Mouse (Mus musculus): Measurements from ENCODE around the gene Nadsyn1. TPM values are rescaled to one million over a fixed set of nuclear protein-coding genes. Genes with fewer than 3 reads are reported as not detected.

Nadsyn1 gene
- 7.7 and 10.0 TPM in 2 replicates for polyA plus RNA-seq (2016; fragmentation: Nextera tagmentation; extraction: Ambion mirVana)

GRCm38 (mm10) chr7:143822375-143823265 lies at the start of gene Nadsyn1, which contains the start of gene Dhcr7:
TSS of gene Nadsyn1 (minus strand) at chr7:143822849.
TSS of gene Dhcr7 (plus strand) at chr7:143823145.
- H3K9me3 ChIP-seq = no peaks in the 10 kb centered on the region
- DNase-seq (ENCODE audit: low spot score) = peak; percentile 100
- peaks cover 14% of the 10 kb centered on the region for H3K4me1 ChIP-seq
- H3K4me3 ChIP-seq = peak within 1 kb of the TSS; percentile 77
- no peaks in the 10 kb centered on the region for H3K27me3 ChIP-seq (replicated peaks; ENCODE audit: low read depth, poor library complexity, severe bottlenecking)
- peak within 1 kb of the TSS; percentile 91 for H3K27ac ChIP-seq (replicated peaks)
- WGBS = under 1% methylated on average over 40 of the region's 40 CpGs
- peaks cover 14% of the 10 kb centered on the region for H3K36me3 ChIP-seq (replicated peaks)

- no peaks in the 10 kb centered on the region for H3K36me3 ChIP-seq (replicated peaks)
- no peak overlapping the region for H3K27ac ChIP-seq (replicated peaks)
- DNase-seq (ENCODE audit: low spot score) = no peak
- no peak overlapping the region for H3K4me3 ChIP-seq
- H3K27me3 ChIP-seq (replicated peaks; ENCODE audit: low read depth, poor library complexity, severe bottlenecking) = no peaks in the 10 kb centered on the region
- H3K4me1 ChIP-seq = no peaks in the 10 kb centered on the region
- H3K9me3 ChIP-seq = peaks cover 6% of the 10 kb centered on the region; the same call in 1 of the 2 replicates
- WGBS = 88% methylated on average over 4 of the region's 4 CpGs
Measured at GRCm38 (mm10) chr7:143868874-143869273, 46.2 kb upstream of the Nadsyn1 start.

- H3K4me1 ChIP-seq = no peaks in the 10 kb centered on the region
- H3K27me3 ChIP-seq (replicated peaks; ENCODE audit: low read depth, poor library complexity, severe bottlenecking) = no peaks in the 10 kb centered on the region
- no peaks in the 10 kb centered on the region for H3K36me3 ChIP-seq (replicated peaks)
- H3K9me3 ChIP-seq = no peaks in the 10 kb centered on the region
- DNase-seq (ENCODE audit: low spot score) = no peak
- H3K4me3 ChIP-seq = no peak within 1 kb of the TSS
- WGBS = 83% methylated on average over 2 of the region's 2 CpGs
- H3K27ac ChIP-seq (replicated peaks) = no peak within 1 kb of the TSS
Measured at GRCm38 (mm10) chr7:143866538-143866937, 43.9 kb upstream of the Nadsyn1 start, which contains the start of gene Gm498. TSS of gene Gm498 (plus strand) at chr7:143866838.

- Histone ChIP-seq H3K27me3 (replicated peaks; ENCODE audit: low read depth, poor library complexity, severe bottlenecking) (no peaks in the 10 kb centered on the region), H3K4me3 (no peak overlapping the region), H3K9me3 (no peaks in the 10 kb centered on the region), H3K27ac (replicated peaks) (no peak overlapping the region), H3K4me1 (no peaks in the 10 kb centered on the region), H3K36me3 (replicated peaks) (peaks cover 53% of the 10 kb centered on the region)
- WGBS = 86% methylated on average over 7 of the region's 8 CpGs
- no peak for DNase-seq (ENCODE audit: low spot score)
Measured at GRCm38 (mm10) chr7:143848768-143849482, 26.3 kb upstream of the Nadsyn1 start.

- WGBS = 89% methylated on average over 5 of the region's 5 CpGs
- Histone ChIP-seq H3K27me3 (replicated peaks; ENCODE audit: low read depth, poor library complexity, severe bottlenecking) (no peaks in the 10 kb centered on the region), H3K27ac (replicated peaks) (no peak overlapping the region), H3K4me1 (no peaks in the 10 kb centered on the region), H3K9me3 (no peaks in the 10 kb centered on the region), H3K36me3 (replicated peaks) (peaks cover 59% of the 10 kb centered on the region), H3K4me3 (no peak overlapping the region)
- DNase-seq (ENCODE audit: low spot score) = no peak
Measured at GRCm38 (mm10) chr7:143848127-143848767, 25.6 kb upstream of the Nadsyn1 start.

- no peak for DNase-seq (ENCODE audit: low spot score)
- Histone ChIP-seq H3K4me1 (no peaks in the 10 kb centered on the region), H3K9me3 (no peaks in the 10 kb centered on the region), H3K4me3 (no peak overlapping the region), H3K36me3 (replicated peaks) (peaks cover 100% of the 10 kb centered on the region), H3K27me3 (replicated peaks; ENCODE audit: low read depth, poor library complexity, severe bottlenecking) (no peaks in the 10 kb centered on the region), H3K27ac (replicated peaks) (no peak overlapping the region)
- 95% methylated on average over 8 of the region's 8 CpGs for WGBS
Measured at GRCm38 (mm10) chr7:143841301-143841700, 18.7 kb upstream of the Nadsyn1 start.

- Histone ChIP-seq H3K9me3 (no peaks in the 10 kb centered on the region), H3K4me3 (no peak overlapping the region), H3K4me1 (0 out of 2 replicates have a peak, but pooled peaks cover 2% of the 10 kb centered on the region), H3K27me3 (replicated peaks; ENCODE audit: low read depth, poor library complexity, severe bottlenecking) (no peaks in the 10 kb centered on the region), H3K36me3 (replicated peaks) (peaks cover 97% of the 10 kb centered on the region), H3K27ac (replicated peaks) (no peak overlapping the region)
- DNase-seq (ENCODE audit: low spot score) = no peak
- 90% methylated on average over 5 of the region's 5 CpGs for WGBS
Measured at GRCm38 (mm10) chr7:143840121-143840520, 17.5 kb upstream of the Nadsyn1 start.

- Histone ChIP-seq H3K4me3 (no peak overlapping the region), H3K27ac (replicated peaks) (no peak overlapping the region), H3K36me3 (replicated peaks) (peaks cover 85% of the 10 kb centered on the region), H3K9me3 (no peaks in the 10 kb centered on the region), H3K4me1 (0 out of 2 replicates have a peak, but pooled peaks cover 7% of the 10 kb centered on the region), H3K27me3 (replicated peaks; ENCODE audit: low read depth, poor library complexity, severe bottlenecking) (no peaks in the 10 kb centered on the region)
- WGBS = 88% methylated on average over 3 of the region's 3 CpGs
- DNase-seq (ENCODE audit: low spot score) = no peak
Measured at GRCm38 (mm10) chr7:143837705-143838358, 15.2 kb upstream of the Nadsyn1 start.

GRCm38 (mm10) chr7:143834972-143835371 lies 12.3 kb upstream of the Nadsyn1 start:
- DNase-seq (ENCODE audit: low spot score) = no peak
- Histone ChIP-seq H3K4me3 (no peak overlapping the region), H3K27me3 (replicated peaks; ENCODE audit: low read depth, poor library complexity, severe bottlenecking) (no peaks in the 10 kb centered on the region), H3K9me3 (no peaks in the 10 kb centered on the region), H3K4me1 (peaks cover 27% of the 10 kb centered on the region), H3K27ac (replicated peaks) (no peak overlapping the region), H3K36me3 (replicated peaks) (peaks cover 71% of the 10 kb centered on the region)
- 83% methylated on average over 3 of the region's 3 CpGs for WGBS

GRCm38 (mm10) chr7:143834316-143834715 lies 11.7 kb upstream of the Nadsyn1 start:
- no peak for DNase-seq (ENCODE audit: low spot score)
- whole genome bisulfite sequencing = 97% methylated on average over 2 of the region's 2 CpGs
- H3K36me3 ChIP-seq (replicated peaks) = peaks cover 65% of the 10 kb centered on the region
- H3K27ac ChIP-seq (replicated peaks) = no peak overlapping the region
- H3K4me3 ChIP-seq = no peak overlapping the region
- H3K4me1 ChIP-seq = peaks cover 33% of the 10 kb centered on the region
- no peaks in the 10 kb centered on the region for H3K9me3 ChIP-seq
- H3K27me3 ChIP-seq (replicated peaks; ENCODE audit: low read depth, poor library complexity, severe bottlenecking) = no peaks in the 10 kb centered on the region

GRCm38 (mm10) chr7:143833581-143834190 lies 11.0 kb upstream of the Nadsyn1 start:
- Histone ChIP-seq H3K27ac (replicated peaks) (no peak overlapping the region), H3K27me3 (replicated peaks; ENCODE audit: low read depth, poor library complexity, severe bottlenecking) (no peaks in the 10 kb centered on the region), H3K4me3 (no peak overlapping the region), H3K9me3 (no peaks in the 10 kb centered on the region), H3K36me3 (replicated peaks) (peaks cover 58% of the 10 kb centered on the region), H3K4me1 (peaks cover 36% of the 10 kb centered on the region)
- 85% methylated on average over 6 of the region's 6 CpGs for WGBS
- no peak for DNase-seq (ENCODE audit: low spot score)
